Mouse (Mus musculus): ENCODE measurements around the gene Gramd1b. TPM values are rescaled to one million over a fixed set of nuclear protein-coding genes. Genes with fewer than 3 reads are reported as not detected.

Gramd1b gene
- polyA plus RNA-seq, 1 experiment from 2014 or later = 2.3 TPM

GRCm38 (mm10) chr9:40356368-40356767 lies 174.8 kb downstream of the Gramd1b start:
- DNase-seq (ENCODE audit: low spot score) = no peak
- Histone ChIP-seq H3K9me3 (replicated peaks) (no peaks in the 10 kb centered on the region), H3K36me3 (no peaks in the 10 kb centered on the region), H3K4me3 (no peak overlapping the region), H3K27ac (replicated peaks) (no peak overlapping the region), H3K4me1 (peaks cover 13% of the 10 kb centered on the region), H3K27me3 (ENCODE audit: low read depth, poor library complexity, severe bottlenecking) (no peaks in the 10 kb centered on the region)
- 92% methylated on average over 5 of the region's 5 CpGs for WGBS

- peaks cover 13% of the 10 kb centered on the region for H3K4me1 ChIP-seq
- 95% methylated on average over 8 of the region's 8 CpGs for WGBS
Observed at GRCm38 (mm10) chr9:40355406-40355805, 175.8 kb downstream of the Gramd1b start.

GRCm38 (mm10) chr9:40353596-40353995 lies 177.6 kb downstream of the Gramd1b start:
- no peak overlapping the region for H3K4me3 ChIP-seq
- no peaks in the 10 kb centered on the region for H3K27me3 ChIP-seq (ENCODE audit: low read depth, poor library complexity, severe bottlenecking)
- H3K36me3 ChIP-seq = no peaks in the 10 kb centered on the region
- no peak overlapping the region for H3K27ac ChIP-seq (replicated peaks)
- H3K4me1 ChIP-seq = peaks cover 10% of the 10 kb centered on the region
- 69% methylated on average over 6 of the region's 6 CpGs for WGBS
- no peak for DNase-seq (ENCODE audit: low spot score)
- no peaks in the 10 kb centered on the region for H3K9me3 ChIP-seq (replicated peaks)

More at GRCm38 (mm10) chr9:40355406-40355805, 175.8 kb downstream of the Gramd1b start:
- H3K36me3 ChIP-seq = no peaks in the 10 kb centered on the region
- H3K27ac ChIP-seq (replicated peaks) = no peak overlapping the region
- H3K4me3 ChIP-seq = no peak overlapping the region
- H3K27me3 ChIP-seq (ENCODE audit: low read depth, poor library complexity, severe bottlenecking) = no peaks in the 10 kb centered on the region
- no peak for DNase-seq (ENCODE audit: low spot score)
- no peaks in the 10 kb centered on the region for H3K9me3 ChIP-seq (replicated peaks)

GRCm38 (mm10) chr9:40350640-40351039 lies 180.5 kb downstream of the Gramd1b start:
- DNase-seq (ENCODE audit: low spot score) = peak; percentile 38
- H3K9me3 ChIP-seq (replicated peaks) = no peaks in the 10 kb centered on the region
- H3K27me3 ChIP-seq (ENCODE audit: low read depth, poor library complexity, severe bottlenecking) = no peaks in the 10 kb centered on the region
- peaks cover 17% of the 10 kb centered on the region for H3K4me1 ChIP-seq
- no peak overlapping the region for H3K4me3 ChIP-seq
- H3K27ac ChIP-seq (replicated peaks) = no peak overlapping the region
- no peaks in the 10 kb centered on the region for H3K36me3 ChIP-seq
- WGBS = 25% methylated on average over 7 of the region's 7 CpGs

- H3K36me3 ChIP-seq = no peaks in the 10 kb centered on the region
- WGBS = 63% methylated on average over 2 of the region's 2 CpGs
- H3K4me3 ChIP-seq = no peak overlapping the region
- H3K27me3 ChIP-seq (ENCODE audit: low read depth, poor library complexity, severe bottlenecking) = no peaks in the 10 kb centered on the region
- no peaks in the 10 kb centered on the region for H3K9me3 ChIP-seq (replicated peaks)
- no peak for DNase-seq (ENCODE audit: low spot score)
- peaks cover 21% of the 10 kb centered on the region for H3K4me1 ChIP-seq
- H3K27ac ChIP-seq (replicated peaks) = no peak overlapping the region
Observed at GRCm38 (mm10) chr9:40350052-40350451, 181.1 kb downstream of the Gramd1b start.

GRCm38 (mm10) chr9:40349554-40349953 lies 181.6 kb downstream of the Gramd1b start:
- H3K27me3 ChIP-seq (ENCODE audit: low read depth, poor library complexity, severe bottlenecking) = no peaks in the 10 kb centered on the region
- DNase-seq (ENCODE audit: low spot score) = no peak
- no peaks in the 10 kb centered on the region for H3K9me3 ChIP-seq (replicated peaks)
- no peak overlapping the region for H3K27ac ChIP-seq (replicated peaks)
- WGBS = 83% methylated on average over 4 of the region's 4 CpGs
- no peak overlapping the region for H3K4me3 ChIP-seq
- H3K36me3 ChIP-seq = no peaks in the 10 kb centered on the region
- H3K4me1 ChIP-seq = peaks cover 21% of the 10 kb centered on the region

- no peaks in the 10 kb centered on the region for H3K27me3 ChIP-seq (ENCODE audit: low read depth, poor library complexity, severe bottlenecking)
- no peak for DNase-seq (ENCODE audit: low spot score)
- H3K4me1 ChIP-seq = peaks cover 21% of the 10 kb centered on the region
- WGBS = 97% methylated on average over 8 of the region's 8 CpGs
- H3K36me3 ChIP-seq = no peaks in the 10 kb centered on the region
- H3K9me3 ChIP-seq (replicated peaks) = no peaks in the 10 kb centered on the region
- no peak overlapping the region for H3K4me3 ChIP-seq
- no peak overlapping the region for H3K27ac ChIP-seq (replicated peaks)
Observed at GRCm38 (mm10) chr9:40348714-40349233, 182.4 kb downstream of the Gramd1b start.

GRCm38 (mm10) chr9:40346232-40346984 lies 184.8 kb downstream of the Gramd1b start:
- H3K36me3 ChIP-seq = no peaks in the 10 kb centered on the region
- peak overlapping the region; percentile 67 for H3K27ac ChIP-seq (replicated peaks)

GRCm38 (mm10) chr9:40345493-40346231 lies 185.5 kb downstream of the Gramd1b start:
- Histone ChIP-seq H3K36me3 (no peaks in the 10 kb centered on the region), H3K4me1 (peaks cover 21% of the 10 kb centered on the region), H3K27me3 (ENCODE audit: low read depth, poor library complexity, severe bottlenecking) (no peaks in the 10 kb centered on the region), H3K9me3 (replicated peaks) (no peaks in the 10 kb centered on the region), H3K4me3 (peak overlapping the region; percentile 43), H3K27ac (replicated peaks) (peak overlapping the region; percentile 67)
- peak; percentile 15 for DNase-seq (ENCODE audit: low spot score)
- WGBS = 50% methylated on average over 13 of the region's 13 CpGs

More at GRCm38 (mm10) chr9:40346232-40346984, 184.8 kb downstream of the Gramd1b start:
- Histone ChIP-seq H3K27me3 (ENCODE audit: low read depth, poor library complexity, severe bottlenecking) (no peaks in the 10 kb centered on the region), H3K4me1 (peaks cover 21% of the 10 kb centered on the region), H3K4me3 (peak overlapping the region; percentile 43), H3K9me3 (replicated peaks) (no peaks in the 10 kb centered on the region)
- peak; percentile 44 for DNase-seq (ENCODE audit: low spot score)
- 31% methylated on average over 16 of the region's 16 CpGs for WGBS

GRCm38 (mm10) chr9:40344801-40345492 lies 186.2 kb downstream of the Gramd1b start:
- Histone ChIP-seq H3K4me3 (no peak overlapping the region), H3K27me3 (ENCODE audit: low read depth, poor library complexity, severe bottlenecking) (no peaks in the 10 kb centered on the region), H3K9me3 (replicated peaks) (no peaks in the 10 kb centered on the region), H3K27ac (replicated peaks) (no peak overlapping the region), H3K4me1 (peaks cover 19% of the 10 kb centered on the region), H3K36me3 (no peaks in the 10 kb centered on the region)
- no peak for DNase-seq (ENCODE audit: low spot score)
- 71% methylated on average over 10 of the region's 10 CpGs for WGBS

GRCm38 (mm10) chr9:40343828-40344227 lies 187.4 kb downstream of the Gramd1b start:
- no peaks in the 10 kb centered on the region for H3K27me3 ChIP-seq (ENCODE audit: low read depth, poor library complexity, severe bottlenecking)
- DNase-seq (ENCODE audit: low spot score) = no peak
- no peaks in the 10 kb centered on the region for H3K9me3 ChIP-seq (replicated peaks)
- 96% methylated on average over 7 of the region's 7 CpGs for WGBS
- H3K27ac ChIP-seq (replicated peaks) = no peak overlapping the region
- no peaks in the 10 kb centered on the region for H3K36me3 ChIP-seq
- peaks cover 16% of the 10 kb centered on the region for H3K4me1 ChIP-seq
- H3K4me3 ChIP-seq = no peak overlapping the region

GRCm38 (mm10) chr9:40343053-40343652 lies 188.0 kb downstream of the Gramd1b start:
- Histone ChIP-seq H3K36me3 (no peaks in the 10 kb centered on the region), H3K9me3 (replicated peaks) (no peaks in the 10 kb centered on the region), H3K27ac (replicated peaks) (no peak overlapping the region), H3K27me3 (ENCODE audit: low read depth, poor library complexity, severe bottlenecking) (no peaks in the 10 kb centered on the region), H3K4me1 (peaks cover 16% of the 10 kb centered on the region), H3K4me3 (no peak overlapping the region)
- 93% methylated on average over 9 of the region's 9 CpGs for WGBS
- no peak for DNase-seq (ENCODE audit: low spot score)
